Mouse (Mus musculus) ES-E14 (cell line): Measurements from ENCODE around the gene Rnf166. TPM values are rescaled to one million over a fixed set of nuclear protein-coding genes. Genes with fewer than 3 reads are reported as not detected.

Source experiments
- DNase-seq: peaks from one replicate; pipeline ENCODE4 v3.0.0-alpha.2; 2013; ENCODE audit warnings: low read depth, low spot score
- H3K27ac ChIP-seq: 2 replicates; pipeline ENCODE4 v1.5.1; 2012; ENCODE audit warnings: low read depth, mild to moderate bottlenecking, low read length, moderate library complexity, mixed read lengths; ENCODE audit not compliant: poor library complexity, insufficient read depth, severe bottlenecking
- H3K36me3 ChIP-seq: 2 replicates; pipeline ENCODE4 v1.6.1; 2012; ENCODE audit warnings: mild to moderate bottlenecking, low read length, moderate library complexity, mixed read lengths; ENCODE audit not compliant: control insufficient read depth, poor library complexity, insufficient read depth, severe bottlenecking
- H3K4me1 ChIP-seq, 2 experiments: fragments of 150-350 bp in 1 of 2; sonication (generic) in 1 of 2; 2 replicates each; pipeline ENCODE4 v1.6.1; 2012; ENCODE audit warnings: low read length in 2 of 2, mild to moderate bottlenecking in 1 of 2, mixed read lengths in 1 of 2; ENCODE audit not compliant: control insufficient read depth in 2 of 2, insufficient read depth in 2 of 2, poor library complexity in 1 of 2
- H3K4me3 ChIP-seq, 2 experiments: fragments of 150-350 bp in 1 of 2; sonication (generic) in 1 of 2; 2 replicates each; pipeline ENCODE4 v1.5.1; 2012; ENCODE audit warnings: low read length in 2 of 2, low read depth in 1 of 2, mild to moderate bottlenecking in 1 of 2, mixed read lengths in 1 of 2; ENCODE audit not compliant: insufficient read depth in 1 of 2, poor library complexity in 1 of 2, severe bottlenecking in 1 of 2
- H3K9ac ChIP-seq: 2 replicates; pipeline ENCODE4 v1.6.1; 2012; ENCODE audit warnings: low read depth, mild to moderate bottlenecking, low read length, mixed read lengths; ENCODE audit not compliant: poor library complexity, insufficient read depth, severe bottlenecking
- H3K9me3 ChIP-seq: fragments of 150-350 bp; sonication (generic); 2 replicates; pipeline ENCODE4 v1.6.1; 2012; ENCODE audit warnings: low read depth, mild to moderate bottlenecking, low read length; ENCODE audit not compliant: control insufficient read depth, insufficient read depth
- CHD2 ChIP-seq: IDR thresholded peaks from 2 replicates; pipeline ENCODE4 v1.6.1; 2014; ENCODE audit warnings: mild to moderate bottlenecking, low read depth, low read length, inconsistent platforms
- HCFC1 ChIP-seq: IDR thresholded peaks from 2 replicates; pipeline ENCODE4 v1.6.1; 2012; ENCODE audit warnings: low read length, inconsistent platforms, borderline replicate concordance; ENCODE audit not compliant: insufficient read depth
- MAFK ChIP-seq: IDR thresholded peaks from 2 replicates; pipeline ENCODE4 v1.6.1; 2014; ENCODE audit warnings: mild to moderate bottlenecking, low read depth, low read length, inconsistent platforms; ENCODE audit not compliant: insufficient read depth
- ZC3H11A ChIP-seq: IDR thresholded peaks from 2 replicates; pipeline ENCODE4 v1.6.1; 2012; ENCODE audit warnings: low read depth, mild to moderate bottlenecking, inconsistent platforms, low read length, borderline replicate concordance
- ZNF384 ChIP-seq: IDR thresholded peaks from 2 replicates; pipeline ENCODE4 v1.6.1; 2012; ENCODE audit warnings: low read depth, low read length, inconsistent platforms
- in situ Hi-C, 2 experiments: fragments of 600-800 bp; cut with MboI; formaldehyde crosslinking; loops; one replicate each; pipeline ENCODE4 v1.15.1; 2025; ENCODE audit warnings: low sequenced_read_pairs in 2 of 2, inconsistent platforms in 1 of 2; ENCODE audit not compliant: unreplicated experiment in 2 of 2
- total RNA-seq: library from RNA; depleted of rRNA; stranded (reverse); fragments of 300-350 nt; gene quantifications from 2 replicates; pipeline ENCODE4 v1.2.3, GENCODE M21; 2012

Gene Rnf166
- total RNA-seq, 1 experiment: 10.8 TPM

DNA sequence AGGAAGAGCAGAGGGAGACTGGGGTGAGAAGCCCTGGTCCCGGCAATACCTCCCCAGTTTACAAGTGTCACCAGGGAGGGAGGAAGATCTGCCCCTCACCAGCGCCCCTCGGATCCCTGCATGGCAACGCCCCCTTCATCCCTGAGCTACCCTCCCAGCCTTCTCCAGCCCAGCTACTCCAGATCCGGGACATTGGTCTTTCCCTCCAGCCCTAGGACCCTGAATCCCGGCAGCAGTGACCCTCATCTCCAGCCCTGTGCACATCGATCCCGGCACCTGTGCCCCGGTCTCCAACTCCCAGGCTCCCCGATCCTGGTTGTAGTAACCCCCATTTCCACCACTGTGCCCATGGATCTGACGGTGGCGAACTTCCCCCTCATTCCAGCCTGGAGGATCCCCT lies 33.1 kb downstream of the Rnf166 start:
- TF ChIP-seq HCFC1 (peak; percentile 15; the same call in 1 of the 2 replicates), ZNF384 (no peak), ZC3H11A (no peak), CHD2 (no peak), MAFK (no peak)
- Histone ChIP-seq H3K4me3 (peak overlapping the region; percentile 84 to 97), H3K9me3 (no peaks in the 10 kb centered on the region), H3K9ac (peak overlapping the region; percentile 81), H3K4me1 (peaks cover 0 to 12% of the 10 kb centered on the region in 2 experiments; a peak in 1 of 4 replicates), H3K36me3 (peaks cover 9% of the 10 kb centered on the region; the same call in 1 of the 2 replicates), H3K27ac (0 out of 2 replicates have a peak overlapping the region, but pooled peaks have one; percentile 35)
- in situ Hi-C loops: no loop called here
- DNase-seq: no peak

GRCm38 (mm10) chr8:122442356-122442755 lies 33.5 kb downstream of the Rnf166 start:
- H3K27ac ChIP-seq: no peak overlapping the region
- in situ Hi-C loops: no loop called here
- H3K9ac ChIP-seq: peak overlapping the region; percentile 81; the same call in 1 of the 2 replicates
- peaks cover 0 to 15% of the 10 kb centered on the region in 2 experiments; a peak in 2 of 4 replicates for H3K4me1 ChIP-seq
- peak overlapping the region; percentile 84 to 97 for H3K4me3 ChIP-seq
- no peak for TF ChIP-seq ZC3H11A
- TF ChIP-seq HCFC1: no peak
- DNase-seq: no peak
- H3K36me3 ChIP-seq: peaks cover 11% of the 10 kb centered on the region; the same call in 1 of the 2 replicates
- no peaks in the 10 kb centered on the region for H3K9me3 ChIP-seq

DNA sequence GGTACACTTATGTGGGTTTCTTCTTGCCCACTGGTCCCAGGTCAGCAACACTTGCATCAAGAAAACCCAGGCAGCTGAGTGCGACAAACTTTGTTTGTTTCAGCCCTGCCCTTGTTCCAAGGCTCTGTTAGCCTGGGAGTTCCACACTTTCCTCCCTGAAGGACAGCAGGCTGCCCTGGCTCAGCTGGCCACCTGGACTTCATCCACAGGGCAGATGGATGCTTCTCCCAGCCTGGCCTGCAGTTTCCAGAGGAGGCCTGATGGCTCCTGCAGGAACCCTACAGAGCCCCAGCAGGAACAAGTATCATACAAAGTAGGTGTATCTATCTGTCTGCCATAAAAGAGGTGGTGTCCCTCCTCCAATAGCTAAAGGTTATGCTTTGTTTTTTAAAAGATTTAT lies 34.5 kb downstream of the Rnf166 start:
- no peak for DNase-seq
- TF ChIP-seq MAFK (no peak), HCFC1 (no peak), CHD2 (no peak), ZNF384 (no peak), ZC3H11A (no peak)
- H3K4me1 ChIP-seq: peaks cover 0 to 22% of the 10 kb centered on the region in 2 experiments; a peak in 2 of 4 replicates
- in situ Hi-C loops: no loop called here
- H3K9ac ChIP-seq: no peak overlapping the region
- H3K9me3 ChIP-seq: no peaks in the 10 kb centered on the region
- peaks cover 19% of the 10 kb centered on the region; the same call in 1 of the 2 replicates for H3K36me3 ChIP-seq
- no peak overlapping the region for H3K4me3 ChIP-seq
- no peak overlapping the region for H3K27ac ChIP-seq

GRCm38 (mm10) chr8:122439336-122439735 lies 36.5 kb downstream of the Rnf166 start:
- TF ChIP-seq HCFC1: no peak
- TF ChIP-seq ZC3H11A: no peak
- TF ChIP-seq MAFK: no peak
- TF ChIP-seq CHD2: no peak
- no peak for TF ChIP-seq ZNF384
- Histone ChIP-seq H3K27ac (no peak overlapping the region), H3K9ac (0 out of 2 replicates have a peak overlapping the region, but pooled peaks have one; percentile 8), H3K36me3 (peaks cover 26% of the 10 kb centered on the region; the same call in 1 of the 2 replicates), H3K4me3 (no peak overlapping the region), H3K9me3 (no peaks in the 10 kb centered on the region), H3K4me1 (peaks cover 0 to 17% of the 10 kb centered on the region in 2 experiments; a peak in 2 of 4 replicates)
- in situ Hi-C loops: no loop called here
- DNase-seq: no peak
